24 mouse cellular contexts compared by ENCODE assay signal in the genomic region with DNA sequence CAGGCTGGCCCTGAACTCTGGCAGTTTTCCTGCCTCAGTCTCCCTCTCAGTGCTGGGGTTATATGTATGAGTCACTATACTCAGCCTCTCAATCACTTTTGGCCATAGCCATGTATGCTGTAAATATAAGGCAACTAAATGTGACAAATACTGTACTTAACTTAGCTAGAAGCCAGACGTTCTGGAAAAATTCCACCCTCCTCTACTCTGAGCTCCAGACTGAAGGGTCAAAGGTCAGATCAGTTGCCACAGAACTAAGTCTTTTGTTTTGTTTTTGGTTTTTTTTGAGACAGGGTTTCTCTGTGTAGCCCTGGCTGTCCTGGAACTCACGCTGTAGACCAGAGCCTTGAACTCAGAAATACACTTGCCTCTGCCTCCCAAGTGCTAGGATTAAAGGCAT. TPM values are rescaled to one million over a fixed set of nuclear protein-coding genes. Genes with fewer than 3 reads are reported as not detected.
DNase-seq lines count a peak whose midpoint lies in the region; ATAC-seq and TF ChIP-seq lines count a peak whose summit lies in the region.
"Had no signal": no experiment of that assay in that cellular context is flagged by ENCODE, and none has a peak within 500 bp of the region (broad histone marks: within the 10 kb centered on the region; RNA-seq: fewer than 3 reads in every experiment).

No protein-coding gene starts in this region.

- H3K4me2 ChIP-seq in kidney, postnatal 0 days (ENCODE audit: low read length): no peak overlapping the region
- no peak overlapping the region for H3K4me2 ChIP-seq in kidney, embryonic 14.5 days (replicated peaks; ENCODE audit: low read depth, low read length)
- no peak overlapping the region for H3K4me2 ChIP-seq in midbrain, embryonic 11.5 days
- no peak overlapping the region for H3K4me2 ChIP-seq in midbrain, embryonic 15.5 days
- H3K4me2 ChIP-seq in liver, embryonic 16.5 days (ENCODE audit: low read depth, low read length): no peak overlapping the region
- H3K4me2 ChIP-seq: embryonic facial prominence, embryonic 15.5 days; hindbrain, embryonic 12.5 days had no signal

- no peaks in the 10 kb centered on the region for H3K9me3 ChIP-seq in kidney, postnatal 0 days (replicated peaks; ENCODE audit: low read length)
- H3K9me3 ChIP-seq in kidney, embryonic 14.5 days (ENCODE audit: control insufficient read depth, low read length): no peaks in the 10 kb centered on the region
- no peaks in the 10 kb centered on the region for H3K9me3 ChIP-seq in midbrain, embryonic 11.5 days (ENCODE audit: control insufficient read depth, low read length)
- H3K9me3 ChIP-seq in midbrain, embryonic 15.5 days: no peaks in the 10 kb centered on the region
- H3K9me3 ChIP-seq in liver, embryonic 16.5 days (replicated peaks; ENCODE audit: control insufficient read depth, low read length): no peaks in the 10 kb centered on the region
- H3K9me3 ChIP-seq: embryonic facial prominence, embryonic 15.5 days; forebrain, embryonic 10.5 days; heart, embryonic 10.5 days; hindbrain, embryonic 12.5 days had no signal

- no peak overlapping the region for H3K27ac ChIP-seq in kidney, postnatal 0 days
- no peak overlapping the region for H3K27ac ChIP-seq in kidney, embryonic 14.5 days (ENCODE audit: low read depth, low read length)
- H3K27ac ChIP-seq in midbrain, embryonic 11.5 days (ENCODE audit: low read depth, low read length): no peak overlapping the region
- H3K27ac ChIP-seq in midbrain, embryonic 15.5 days: no peak overlapping the region
- peak overlapping the region; percentile 48; the same call in 1 of the 2 replicates for H3K27ac ChIP-seq in liver, embryonic 16.5 days (ENCODE audit: low read length)
- no peak overlapping the region for H3K27ac ChIP-seq in cerebellum, adult 2 months (ENCODE audit: insufficient read depth, low read length)
- H3K27ac ChIP-seq: embryonic facial prominence, embryonic 15.5 days; forebrain, embryonic 10.5 days; heart, embryonic 10.5 days; hindbrain, embryonic 12.5 days had no signal

- TF ChIP-seq POLR2A in cerebellum, adult 2 months (IDR thresholded peaks at IDR 0.05; ENCODE audit: borderline replicate concordance, insufficient read depth, low read length): no peak

- H3K4me3 ChIP-seq in kidney, postnatal 0 days (replicated peaks; ENCODE audit: low read depth, low read length): no peak overlapping the region
- no peak overlapping the region for H3K4me3 ChIP-seq in kidney, embryonic 14.5 days (ENCODE audit: low read length)
- H3K4me3 ChIP-seq in midbrain, embryonic 11.5 days (ENCODE audit: low read depth, low read length): no peak overlapping the region
- H3K4me3 ChIP-seq in midbrain, embryonic 15.5 days: no peak overlapping the region
- no peak overlapping the region for H3K4me3 ChIP-seq in liver, embryonic 16.5 days (ENCODE audit: low read depth, low read length)
- no peak overlapping the region for H3K4me3 ChIP-seq in cerebellum, adult 2 months (replicated peaks; ENCODE audit: insufficient read depth, low read depth, low read length)
- H3K4me3 ChIP-seq: embryonic facial prominence, embryonic 15.5 days; erythroblast, embryonic 14.5 days; forebrain, embryonic 10.5 days; heart, embryonic 10.5 days; hindbrain, embryonic 12.5 days had no signal

- peak; percentile 21 for DNase-seq in kidney, postnatal 0 days (ENCODE audit: low spot score)
- DNase-seq in midbrain, embryonic 11.5 days (ENCODE audit: low spot score, missing footprints): peak; percentile 62
- no peak for DNase-seq in cerebellum, adult 2 months
- DNase-seq: adrenal gland, adult 8-10 months; adrenal gland, postnatal 36 days; cerebellum, adult 8-10 months; cerebellum, postnatal 14 days; embryo, embryonic 11 days; gastrocnemius, postnatal 36 days; heart, adult 18-20 months; heart, postnatal 10 days; heart, postnatal 4 days had no signal

- TF ChIP-seq CTCF in kidney, postnatal 0 days (IDR thresholded peaks at IDR 0.05; ENCODE audit: low read depth): no peak
- no peak for TF ChIP-seq CTCF in cerebellum, adult 2 months (IDR thresholded peaks at IDR 0.05; ENCODE audit: borderline replicate concordance, insufficient read depth, low read depth, low read length)

- no peak overlapping the region for H3K9ac ChIP-seq in kidney, postnatal 0 days (ENCODE audit: low read depth, low read length)
- H3K9ac ChIP-seq in kidney, embryonic 14.5 days (ENCODE audit: low read depth, low read length): no peak overlapping the region
- no peak overlapping the region for H3K9ac ChIP-seq in midbrain, embryonic 11.5 days (ENCODE audit: low read length)
- H3K9ac ChIP-seq in midbrain, embryonic 15.5 days: no peak overlapping the region
- no peak overlapping the region for H3K9ac ChIP-seq in liver, embryonic 16.5 days (ENCODE audit: low read depth, low read length)
- H3K9ac ChIP-seq: embryonic facial prominence, embryonic 15.5 days; hindbrain, embryonic 12.5 days had no signal

- no peaks in the 10 kb centered on the region for H3K27me3 ChIP-seq in kidney, postnatal 0 days (ENCODE audit: insufficient read depth, low read length)
- H3K27me3 ChIP-seq in kidney, embryonic 14.5 days (ENCODE audit: control insufficient read depth, insufficient read depth, low read length): no peaks in the 10 kb centered on the region
- no peaks in the 10 kb centered on the region for H3K27me3 ChIP-seq in midbrain, embryonic 11.5 days (ENCODE audit: control insufficient read depth, insufficient read depth, low read length)
- H3K27me3 ChIP-seq in midbrain, embryonic 15.5 days (replicated peaks): no peaks in the 10 kb centered on the region
- no peaks in the 10 kb centered on the region for H3K27me3 ChIP-seq in liver, embryonic 16.5 days (ENCODE audit: control insufficient read depth, insufficient read depth, low read depth, low read length)
- no peaks in the 10 kb centered on the region for H3K27me3 ChIP-seq in cerebellum, adult 2 months (ENCODE audit: control insufficient read depth, insufficient read depth, low read length)
- H3K27me3 ChIP-seq: CH12.LX; embryonic facial prominence, embryonic 15.5 days; hindbrain, embryonic 12.5 days had no signal

- no peaks in the 10 kb centered on the region for H3K4me1 ChIP-seq in kidney, postnatal 0 days (replicated peaks; ENCODE audit: insufficient read depth, low read length)
- H3K4me1 ChIP-seq in kidney, embryonic 14.5 days (ENCODE audit: control insufficient read depth, insufficient read depth, low read length): no peaks in the 10 kb centered on the region
- H3K4me1 ChIP-seq in midbrain, embryonic 11.5 days (ENCODE audit: control insufficient read depth, insufficient read depth, low read length): no peaks in the 10 kb centered on the region
- H3K4me1 ChIP-seq in midbrain, embryonic 15.5 days: no peaks in the 10 kb centered on the region
- peaks cover 34% of the 10 kb centered on the region for H3K4me1 ChIP-seq in liver, embryonic 16.5 days (ENCODE audit: control insufficient read depth, low read depth, low read length)
- peaks cover 4% of the 10 kb centered on the region; the same call in 1 of the 2 replicates for H3K4me1 ChIP-seq in cerebellum, adult 2 months (ENCODE audit: control insufficient read depth, insufficient read depth, low read length)
- H3K4me1 ChIP-seq: embryonic facial prominence, embryonic 15.5 days had no signal

- no peaks in the 10 kb centered on the region for H3K36me3 ChIP-seq in kidney, postnatal 0 days (ENCODE audit: insufficient read depth, low read length)
- no peaks in the 10 kb centered on the region; the same call in 1 of the 2 replicates for H3K36me3 ChIP-seq in kidney, embryonic 14.5 days (ENCODE audit: control insufficient read depth, insufficient read depth, low read length)
- no peaks in the 10 kb centered on the region for H3K36me3 ChIP-seq in midbrain, embryonic 11.5 days (ENCODE audit: control insufficient read depth, insufficient read depth, low read length)
- H3K36me3 ChIP-seq in midbrain, embryonic 15.5 days (replicated peaks): no peaks in the 10 kb centered on the region
- no peaks in the 10 kb centered on the region for H3K36me3 ChIP-seq in liver, embryonic 16.5 days (ENCODE audit: control insufficient read depth, insufficient read depth)
- H3K36me3 ChIP-seq: embryonic facial prominence, embryonic 15.5 days; forebrain, embryonic 10.5 days had no signal

- WGBS in kidney, postnatal 0 days: 32% methylated on average over 2 of the region's 2 CpGs
- 48% methylated on average over 2 of the region's 2 CpGs for WGBS in kidney, embryonic 14.5 days
- 52% methylated on average over 2 of the region's 2 CpGs for WGBS in midbrain, embryonic 11.5 days
- WGBS in midbrain, embryonic 15.5 days: 60% methylated on average over 2 of the region's 2 CpGs
- WGBS in liver, embryonic 16.5 days (ENCODE audit: insufficient replicate concordance): 61% methylated on average over 2 of the region's 2 CpGs
- WGBS in cerebellum, adult 2 months: 72% methylated on average over 2 of the region's 2 CpGs

- ATAC-seq in kidney, postnatal 0 days (replicated peaks; ENCODE audit: low FRiP score, low read depth): no peak
- no peak for ATAC-seq in kidney, embryonic 14.5 days (ENCODE audit: low FRiP score, low TSS enrichment)
- no peak for ATAC-seq in midbrain, embryonic 11.5 days (ENCODE audit: low FRiP score)
- no peak for ATAC-seq in midbrain, embryonic 15.5 days (replicated peaks)
- ATAC-seq in liver, embryonic 16.5 days (ENCODE audit: low read depth): no peak
- no peak for ATAC-seq in megakaryocyte progenitor cell, adult 5-6 weeks (replicated peaks; ENCODE audit: poor library complexity)
- ATAC-seq: forebrain, embryonic 14.5 days had no signal

RNA-seq across cellular contexts. Expression of a gene that starts 2.0 kb away (rescaled TPM):
- 12.7 and 14.9 TPM in 2 replicates for polyA plus RNA-seq in kidney, postnatal 0 days (2015; fragmentation: Nextera tagmentation; extraction: Ambion mirVana)
- 17.5 and 25.1 TPM in 2 replicates for polyA plus RNA-seq in kidney, embryonic 14.5 days (2014; fragmentation: Nextera tagmentation; extraction: Ambion mirVana)
- polyA plus RNA-seq in midbrain, embryonic 11.5 days (2014; fragmentation: Nextera tagmentation; extraction: Ambion mirVana): 2.6 and 3.5 TPM in 2 replicates
- polyA plus RNA-seq in midbrain, embryonic 15.5 days (2015; fragmentation: Nextera tagmentation; extraction: Ambion mirVana): 6.5 and 6.6 TPM in 2 replicates
- 2.9 and 3.1 TPM in 2 replicates for polyA plus RNA-seq in liver, embryonic 16.5 days (2015; fragmentation: Nextera tagmentation; extraction: Ambion mirVana)
- total RNA-seq in megakaryocyte progenitor cell, adult 5-6 weeks (2015): 3.5 and 9.5 TPM in 2 replicates
- 0.87 and 4.6 TPM in 2 replicates for total RNA-seq in megakaryocyte progenitor cell, adult 5-6 weeks (2017)
- 71.2 and 79.1 TPM in 2 replicates for polyA plus RNA-seq in cerebellum, adult 2 months (2012; rRNA removed)
- total RNA-seq: CH12.LX; gastrocnemius, adult 8-10 months; gastrocnemius, postnatal 36 days had no signal

RNA-seq across cellular contexts. Expression of a gene that starts 12.5 kb away (rescaled TPM):
- polyA plus RNA-seq in kidney, postnatal 0 days (2015; fragmentation: Nextera tagmentation; extraction: Ambion mirVana): 24.2 and 27.4 TPM in 2 replicates
- 9.7 and 11.6 TPM in 2 replicates for polyA plus RNA-seq in kidney, embryonic 14.5 days (2014; fragmentation: Nextera tagmentation; extraction: Ambion mirVana)
- 5.8 and 6.3 TPM in 2 replicates for polyA plus RNA-seq in midbrain, embryonic 11.5 days (2014; fragmentation: Nextera tagmentation; extraction: Ambion mirVana)
- 10.0 and 13.5 TPM in 2 replicates for polyA plus RNA-seq in midbrain, embryonic 15.5 days (2015; fragmentation: Nextera tagmentation; extraction: Ambion mirVana)
- 15.9 and 17.2 TPM in 2 replicates for polyA plus RNA-seq in liver, embryonic 16.5 days (2015; fragmentation: Nextera tagmentation; extraction: Ambion mirVana)
- 20.6 and 24.8 TPM in 2 replicates for total RNA-seq in megakaryocyte progenitor cell, adult 5-6 weeks (2015)
- total RNA-seq in megakaryocyte progenitor cell, adult 5-6 weeks (2017): 28.2 and 31.3 TPM in 2 replicates
- polyA plus RNA-seq in cerebellum, adult 2 months (2012; rRNA removed): 18.4 and 20.3 TPM in 2 replicates

RNA-seq across cellular contexts. Expression of a gene that starts 19.9 kb away (rescaled TPM):
- polyA plus RNA-seq in kidney, postnatal 0 days (2015; fragmentation: Nextera tagmentation; extraction: Ambion mirVana): 58.5 and 68.7 TPM in 2 replicates
- 101 and 119 TPM in 2 replicates for polyA plus RNA-seq in kidney, embryonic 14.5 days (2014; fragmentation: Nextera tagmentation; extraction: Ambion mirVana)
- polyA plus RNA-seq in midbrain, embryonic 11.5 days (2014; fragmentation: Nextera tagmentation; extraction: Ambion mirVana): 69.3 and 80.6 TPM in 2 replicates
- 116 and 121 TPM in 2 replicates for polyA plus RNA-seq in midbrain, embryonic 15.5 days (2015; fragmentation: Nextera tagmentation; extraction: Ambion mirVana)
- 23.4 and 24.6 TPM in 2 replicates for polyA plus RNA-seq in liver, embryonic 16.5 days (2015; fragmentation: Nextera tagmentation; extraction: Ambion mirVana)
- 28.3 and 31.0 TPM in 2 replicates for total RNA-seq in megakaryocyte progenitor cell, adult 5-6 weeks (2015)
- total RNA-seq in megakaryocyte progenitor cell, adult 5-6 weeks (2017): 12.6 and 19.2 TPM in 2 replicates
- 150 and 151 TPM in 2 replicates for polyA plus RNA-seq in cerebellum, adult 2 months (2012; rRNA removed)

RNA-seq across cellular contexts. Expression of a gene that starts 21.8 kb away (rescaled TPM):
- 1.8 and 3.0 TPM in 2 replicates for polyA plus RNA-seq in kidney, postnatal 0 days (2015; fragmentation: Nextera tagmentation; extraction: Ambion mirVana)
- polyA plus RNA-seq in kidney, embryonic 14.5 days (2014; fragmentation: Nextera tagmentation; extraction: Ambion mirVana): 3.4 TPM in 2 replicates
- 1.8 and 2.6 TPM in 2 replicates for polyA plus RNA-seq in midbrain, embryonic 11.5 days (2014; fragmentation: Nextera tagmentation; extraction: Ambion mirVana)
- 0.79 and 1.1 TPM in 2 replicates for polyA plus RNA-seq in midbrain, embryonic 15.5 days (2015; fragmentation: Nextera tagmentation; extraction: Ambion mirVana)
- 0.71 and 1.0 TPM in 2 replicates for polyA plus RNA-seq in liver, embryonic 16.5 days (2015; fragmentation: Nextera tagmentation; extraction: Ambion mirVana)
- 6.7 and 8.5 TPM in 2 replicates for total RNA-seq in megakaryocyte progenitor cell, adult 5-6 weeks (2015)
- total RNA-seq in megakaryocyte progenitor cell, adult 5-6 weeks (2017): 1.5 and 4.9 TPM in 2 replicates
- polyA plus RNA-seq in cerebellum, adult 2 months (2012; rRNA removed): 4.9 and 5.6 TPM in 2 replicates
- total RNA-seq: adrenal gland, postnatal 36 days had no signal

RNA-seq across cellular contexts. Expression of a gene that starts 24.4 kb away (rescaled TPM):
- 17.9 TPM in 2 replicates for polyA plus RNA-seq in kidney, postnatal 0 days (2015; fragmentation: Nextera tagmentation; extraction: Ambion mirVana)
- polyA plus RNA-seq in kidney, embryonic 14.5 days (2014; fragmentation: Nextera tagmentation; extraction: Ambion mirVana): 12.4 and 17.7 TPM in 2 replicates
- polyA plus RNA-seq in midbrain, embryonic 11.5 days (2014; fragmentation: Nextera tagmentation; extraction: Ambion mirVana): 8.2 and 9.8 TPM in 2 replicates
- 23.0 and 24.2 TPM in 2 replicates for polyA plus RNA-seq in midbrain, embryonic 15.5 days (2015; fragmentation: Nextera tagmentation; extraction: Ambion mirVana)
- 9.5 and 9.7 TPM in 2 replicates for polyA plus RNA-seq in liver, embryonic 16.5 days (2015; fragmentation: Nextera tagmentation; extraction: Ambion mirVana)
- 23.5 and 34.4 TPM in 2 replicates for total RNA-seq in megakaryocyte progenitor cell, adult 5-6 weeks (2015)
- total RNA-seq in megakaryocyte progenitor cell, adult 5-6 weeks (2017): 10.5 and 11.3 TPM in 2 replicates
- 31.1 and 32.9 TPM in 2 replicates for polyA plus RNA-seq in cerebellum, adult 2 months (2012; rRNA removed)

Comparison
In these comparisons a context has a peak if more than half of its experiments do, and no peak if none do; other contexts are left out.
1. DNase-seq: peak in kidney, postnatal 0 days (single experiment) and midbrain, embryonic 11.5 days (single experiment); none in cerebellum, adult 2 months (0 of 2).